Mouse (Mus musculus): ENCODE data around the gene Pold3.
"Not testable (repeated sequence)": the region's sequence is repeated elsewhere in the genome, so short reads cannot be mapped to it uniquely, and the experiment has no call there.

The Pold3 gene

GRCm38 (mm10) chr7:100111506-100111905 is 9.9 kb downstream of the Pold3 start:
- no peak for DNase-seq (ENCODE audit: low spot score in 2 of 2)

DNA sequence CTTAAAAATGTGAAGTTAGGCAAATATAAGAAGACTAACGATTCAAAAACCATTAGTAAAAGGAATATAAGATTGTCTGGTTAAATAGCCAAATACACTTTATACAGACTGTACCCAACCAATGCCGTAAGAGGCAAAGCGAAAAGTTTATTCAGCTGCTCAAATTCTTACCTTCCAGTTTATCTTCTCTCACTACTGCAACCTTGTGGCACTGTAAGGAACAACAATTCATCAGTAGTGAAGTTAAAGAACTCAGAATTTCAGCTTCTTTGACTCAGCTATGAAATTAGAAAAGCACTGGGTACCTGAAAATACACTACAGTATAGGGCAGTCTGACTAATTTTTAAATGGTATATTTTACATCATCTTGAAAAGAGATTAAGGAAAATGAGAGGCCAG is 13.0 kb downstream of the Pold3 start:
- peak in 1 of 2 experiments; percentile 36 for DNase-seq (ENCODE audit: low spot score in 2 of 2)

- no peak for DNase-seq (ENCODE audit: low spot score in 2 of 2)
Observed at GRCm38 (mm10) chr7:100104677-100105076, 16.7 kb downstream of the Pold3 start.

GRCm38 (mm10) chr7:100100031-100100595 is 21.3 kb downstream of the Pold3 start:
- no peak for DNase-seq (ENCODE audit: low spot score in 2 of 2)

- DNase-seq (ENCODE audit: low spot score in 2 of 2), result no peak
Observed at GRCm38 (mm10) chr7:100086891-100087290, 34.5 kb downstream of the Pold3 start.

- no peak for DNase-seq (ENCODE audit: low spot score in 2 of 2)
Observed at GRCm38 (mm10) chr7:100086159-100086755, 35.1 kb downstream of the Pold3 start.

- no peak for DNase-seq (ENCODE audit: low spot score in 2 of 2)
Observed at GRCm38 (mm10) chr7:100083812-100084211, 37.6 kb downstream of the Pold3 start.

GRCm38 (mm10) chr7:100082836-100083235 is 38.5 kb downstream of the Pold3 start:
- DNase-seq (ENCODE audit: low spot score in 2 of 2), result no peak

DNA sequence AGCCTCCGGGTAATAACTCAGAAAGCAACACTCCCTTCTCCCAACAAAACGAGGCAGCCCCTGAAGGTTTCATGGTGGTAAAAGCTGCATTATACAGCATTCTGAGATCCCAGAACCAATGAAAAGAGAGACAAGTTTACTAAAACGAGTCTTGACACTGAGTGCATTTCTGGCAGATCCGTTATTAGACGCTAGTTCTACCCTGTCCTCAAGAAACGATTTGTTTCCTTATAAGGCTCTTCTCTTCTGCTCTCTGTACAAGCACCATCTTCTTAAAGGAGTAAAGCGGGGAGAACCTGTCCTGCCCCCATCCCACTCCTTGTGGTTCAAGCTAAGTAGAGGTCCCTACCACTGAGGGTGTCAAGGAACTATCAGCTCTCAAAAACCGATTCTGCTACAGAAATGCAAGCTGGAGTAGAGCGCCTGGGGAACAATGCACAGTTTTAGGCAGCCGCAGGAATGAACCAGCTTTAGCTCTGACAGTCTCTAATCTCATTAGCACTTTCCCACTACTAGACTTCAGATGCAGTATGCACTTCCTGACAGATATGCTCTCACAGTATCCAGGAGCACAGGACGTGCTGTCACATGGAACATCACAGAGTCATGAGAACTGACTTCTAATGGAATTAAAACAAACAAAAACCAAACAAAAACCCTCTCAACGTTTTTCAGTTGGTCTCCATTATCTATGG is 41.1 kb downstream of the Pold3 start:
- no peak for DNase-seq (ENCODE audit: low spot score in 2 of 2)

DNA sequence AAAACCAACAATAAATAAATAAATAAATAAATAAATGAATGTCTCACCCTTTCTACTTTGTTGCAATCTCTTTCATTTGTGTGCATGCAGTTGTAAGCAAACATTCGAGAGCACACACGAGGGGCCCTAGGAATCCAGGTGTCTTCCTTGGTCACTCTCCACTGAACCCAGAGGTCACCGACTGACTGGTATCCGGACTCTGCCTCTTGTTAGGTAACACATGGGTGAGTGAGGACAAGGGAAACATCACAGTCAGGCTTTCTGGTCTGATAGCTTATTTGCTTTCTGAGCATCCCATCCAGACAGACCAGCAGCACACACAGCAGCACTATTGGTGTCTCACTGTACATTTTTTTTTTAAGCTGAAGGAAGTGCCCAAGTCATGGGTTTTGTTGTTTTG is 44.3 kb downstream of the Pold3 start:
- no peak for DNase-seq (ENCODE audit: low spot score in 2 of 2)

DNA sequence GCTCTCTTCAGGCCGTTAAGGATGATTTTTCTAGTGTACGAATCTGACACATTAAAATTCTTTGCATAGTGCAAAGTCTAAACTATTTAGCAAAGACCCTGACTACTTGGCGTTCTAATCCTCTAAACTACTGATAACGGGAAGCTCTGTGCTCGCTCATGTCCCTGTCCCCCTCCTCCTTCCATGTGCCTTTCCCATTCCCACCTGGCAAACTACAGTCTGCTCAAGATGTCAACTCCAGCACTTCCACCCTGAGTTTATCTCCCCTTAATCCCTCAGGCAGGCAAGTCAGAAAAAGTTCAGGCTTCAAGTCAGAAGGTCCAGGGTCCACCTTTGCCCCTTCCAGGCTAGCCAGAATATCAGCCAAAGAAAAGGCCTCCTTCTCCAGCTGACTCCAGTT is 45.1 kb downstream of the Pold3 start:
- DNase-seq (ENCODE audit: low spot score in 2 of 2), result no peak

- peak in 1 of 2 experiments; percentile 9 for DNase-seq (ENCODE audit: low spot score in 2 of 2)
Observed at GRCm38 (mm10) chr7:100073959-100074358, 47.4 kb downstream of the Pold3 start.

- not testable (repeated sequence) for DNase-seq (ENCODE audit: low spot score in 2 of 2)
Observed at GRCm38 (mm10) chr7:100052991-100053390, 68.4 kb downstream of the Pold3 start.

- DNase-seq (ENCODE audit: low spot score in 2 of 2), result no peak
Observed at GRCm38 (mm10) chr7:100051904-100052303, 69.5 kb downstream of the Pold3 start.

DNA sequence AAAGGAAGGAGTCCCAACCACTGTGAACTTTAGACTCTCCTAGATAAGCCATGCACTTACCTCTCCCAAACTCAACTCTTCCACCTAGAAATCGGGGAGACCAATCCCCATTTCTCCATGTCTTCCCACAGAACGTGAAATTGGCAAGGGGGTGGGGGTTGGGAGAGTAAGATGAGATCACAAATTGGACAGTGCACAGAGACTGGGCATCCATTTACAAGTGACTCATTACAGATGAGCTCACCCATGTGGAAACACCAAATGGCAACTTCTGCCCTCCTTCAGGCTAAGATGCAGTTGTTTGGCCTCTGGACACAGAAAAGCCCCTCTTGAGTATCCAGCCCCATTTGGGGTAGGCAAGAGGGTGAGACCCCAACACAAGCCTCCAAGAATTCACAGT is 74.9 kb downstream of the Pold3 start:
- DNase-seq (ENCODE audit: low spot score in 2 of 2), result peak in 1 of 2 experiments; percentile 5

DNA sequence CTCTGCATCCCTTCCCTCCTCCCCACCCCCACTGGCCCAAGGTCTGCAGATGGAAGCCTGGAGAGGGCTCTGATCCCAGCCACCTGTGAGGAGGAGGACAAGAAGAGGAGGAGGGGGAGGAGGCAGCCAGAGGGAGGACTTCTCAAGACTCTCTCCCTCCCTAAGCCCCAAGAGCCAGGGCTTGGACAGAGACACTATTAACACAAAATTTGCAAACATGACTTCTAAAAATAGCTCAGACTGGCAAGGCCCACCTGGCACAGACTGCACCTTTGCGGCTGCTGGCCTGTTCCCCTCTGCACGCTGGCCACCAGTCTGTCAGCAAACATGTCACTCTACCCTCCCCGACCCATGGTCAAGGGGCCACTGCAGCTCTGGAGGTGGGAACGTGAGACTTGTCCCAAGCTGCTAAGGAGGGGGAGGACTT is 77.7 kb downstream of the Pold3 start:
- no peak for DNase-seq (ENCODE audit: low spot score in 2 of 2)

DNA sequence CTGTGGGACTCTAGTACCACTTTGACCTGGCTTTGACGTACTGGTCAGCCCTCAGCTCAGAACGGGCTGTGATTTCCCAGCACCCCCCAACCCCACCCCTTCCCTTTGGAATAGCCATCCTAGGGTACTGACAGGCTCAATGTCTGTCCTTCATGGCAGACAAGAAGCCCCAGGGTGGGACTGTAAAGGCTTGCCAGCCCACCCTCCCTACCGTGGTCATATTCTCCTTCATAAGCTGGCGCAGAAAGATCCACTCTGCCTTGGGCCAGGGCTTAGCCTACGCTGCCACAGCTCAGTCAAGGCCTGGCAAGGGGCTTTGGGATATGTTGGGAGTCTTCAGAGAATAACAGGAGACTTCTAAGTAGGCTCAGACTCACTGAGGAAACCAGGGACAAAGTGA is 78.3 kb downstream of the Pold3 start:
- DNase-seq (ENCODE audit: low spot score in 2 of 2), result no peak

DNA sequence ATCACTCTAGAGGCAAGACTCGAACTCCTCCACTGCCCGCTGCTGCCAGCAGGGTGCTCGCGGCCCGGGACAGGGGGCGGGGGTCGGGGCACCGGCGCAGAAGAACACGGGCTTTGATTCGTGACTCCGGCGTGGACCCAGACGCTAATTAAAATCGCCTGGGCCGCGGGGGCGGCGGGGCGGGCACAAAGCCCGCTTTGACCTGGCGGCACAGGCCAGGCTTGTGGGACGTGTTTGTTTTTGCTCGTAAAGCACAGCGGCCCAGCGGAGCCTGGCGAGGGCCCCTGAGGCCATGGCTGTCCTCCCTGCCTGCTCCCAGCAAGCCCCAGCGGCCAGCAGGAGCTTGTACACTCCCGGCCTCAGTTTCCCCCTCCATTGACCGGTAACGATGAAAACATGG is 79.2 kb downstream of the Pold3 start:
- DNase-seq (ENCODE audit: low spot score in 2 of 2), result no peak

DNA sequence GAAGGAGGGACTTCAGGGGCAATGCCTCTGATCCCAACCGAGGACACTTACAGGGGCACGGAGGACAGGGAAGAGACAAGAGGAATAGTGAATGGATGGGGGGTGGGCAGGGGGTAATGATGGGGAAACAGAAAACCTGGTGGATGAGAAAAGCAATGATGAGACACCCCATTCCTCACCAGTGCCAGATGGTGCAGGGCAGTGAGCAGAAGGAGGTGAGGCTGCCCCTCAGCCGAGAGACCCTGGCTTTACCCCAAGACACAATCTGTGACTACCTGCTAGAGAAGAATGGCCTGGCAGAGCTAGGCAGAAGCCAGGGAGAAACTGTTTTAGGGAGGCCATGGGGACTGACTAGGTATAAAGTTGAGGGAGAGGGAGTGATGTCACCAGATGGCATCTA is 84.9 kb downstream of the Pold3 start:
- DNase-seq (ENCODE audit: low spot score in 2 of 2), result no peak

DNA sequence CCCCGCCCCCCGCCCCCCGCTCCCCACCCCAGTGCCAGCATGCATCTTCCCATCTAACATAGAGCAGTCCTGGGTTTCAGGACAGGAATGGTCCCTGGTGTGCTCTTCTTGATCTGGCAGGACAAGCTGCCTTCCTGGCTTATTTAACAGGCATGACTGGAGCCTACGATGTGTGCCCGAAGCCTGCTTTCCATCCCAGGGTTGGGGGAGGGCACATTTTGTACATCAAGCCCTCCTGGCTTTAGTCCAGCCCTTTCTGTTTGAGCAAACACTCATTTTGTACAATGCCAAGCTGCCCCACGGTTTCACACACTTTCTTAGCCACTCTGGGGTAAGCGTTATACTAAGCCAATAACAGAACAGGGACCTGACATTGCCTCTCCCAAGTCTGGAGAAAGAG is 85.3 kb downstream of the Pold3 start:
- no peak for DNase-seq (ENCODE audit: low spot score in 2 of 2)

DNA sequence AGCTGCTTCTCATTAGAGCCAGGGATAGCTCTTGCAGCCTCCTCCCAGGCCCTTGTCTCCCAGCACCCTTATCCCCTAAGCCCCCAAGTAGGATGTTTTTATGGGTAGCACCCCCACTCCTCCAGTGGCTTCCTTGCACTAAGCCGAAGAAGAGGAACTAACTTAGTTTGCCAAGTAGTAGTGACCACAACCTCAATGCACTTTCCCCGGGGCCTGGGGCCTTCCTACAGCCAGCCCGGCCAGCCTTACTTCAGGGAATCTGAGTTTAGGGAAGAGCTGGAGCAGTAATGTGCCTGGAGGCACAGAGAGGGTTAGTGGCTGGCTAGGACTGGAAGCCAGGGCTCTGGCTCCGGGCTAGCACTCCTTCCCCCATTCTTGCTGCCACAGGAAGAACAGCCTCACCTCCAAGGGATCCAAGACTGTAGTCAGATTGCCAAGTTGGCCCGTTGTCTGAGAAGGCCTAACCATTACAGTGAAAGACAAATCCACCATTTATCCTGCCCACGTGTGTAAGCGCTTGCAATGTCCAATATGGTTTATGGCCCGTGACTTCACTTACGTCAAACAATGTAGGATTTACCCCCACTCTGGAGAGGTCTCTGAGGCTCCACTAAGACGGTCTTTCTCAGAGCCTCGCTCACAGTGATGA is 86.4 kb downstream of the Pold3 start:
- DNase-seq (ENCODE audit: low spot score in 2 of 2), result no peak

DNA sequence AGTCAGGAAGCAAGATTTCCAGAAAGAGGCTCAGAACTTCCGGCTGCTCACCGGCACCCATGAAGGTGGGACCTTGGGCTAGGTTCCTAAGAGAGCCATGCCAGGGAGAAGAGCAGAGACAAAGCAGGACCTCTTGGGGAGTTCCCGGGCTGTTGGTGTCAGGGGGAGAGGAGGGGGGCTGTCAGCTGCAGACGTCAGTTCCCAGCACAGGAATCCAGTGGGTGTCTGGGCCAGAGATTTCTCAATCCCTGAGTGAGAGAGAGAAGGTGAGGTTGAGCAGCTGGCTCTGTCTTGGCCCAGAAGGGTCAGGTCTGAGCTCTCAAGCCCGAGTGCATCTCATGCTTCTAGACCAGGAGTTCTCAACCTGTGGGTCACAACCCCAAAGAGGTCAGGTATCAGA is 87.7 kb downstream of the Pold3 start:
- DNase-seq (ENCODE audit: low spot score in 2 of 2), result no peak
